Mouse (Mus musculus) stomach, embryonic 15.5 days (tissue): ENCODE data around the gene Amacr. TPM values are rescaled to one million over a fixed set of nuclear protein-coding genes. Genes with fewer than 3 reads are reported as not detected.
"Not testable (repeated sequence)": the region's sequence is repeated elsewhere in the genome, so short reads cannot be mapped to it uniquely, and the experiment has no call there.

Source experiments
- ATAC-seq: fragments of 200-750 bp; cut with Nextera tagmentation; 2 replicates; pipeline ENCODE4 v1.8.0; 2017; ENCODE audit warnings: low read depth, moderate number of reproducible peaks, moderate TSS enrichment; ENCODE audit not compliant: insufficient read depth, low FRiP score
- H3K27ac ChIP-seq: fragments of 300-500 bp; sonication (generic); 2 replicates; pipeline ENCODE4 v1.5.1; 2015; ENCODE audit warnings: mild to moderate bottlenecking, inconsistent platforms
- H3K27me3 ChIP-seq: fragments of 300-500 bp; sonication (generic); replicated peaks from 2 replicates; pipeline ENCODE4 v1.6.1; 2015; ENCODE audit warnings: inconsistent platforms
- H3K36me3 ChIP-seq: fragments of 300-500 bp; sonication (generic); 2 replicates; pipeline ENCODE4 v1.6.1; 2015; ENCODE audit warnings: inconsistent platforms
- H3K4me1 ChIP-seq: fragments of 300-500 bp; sonication (generic); 2 replicates; pipeline ENCODE4 v1.6.1; 2015; ENCODE audit warnings: inconsistent platforms
- H3K4me2 ChIP-seq: fragments of 300-500 bp; sonication (generic); 2 replicates; pipeline ENCODE4 v1.6.1; 2015; ENCODE audit warnings: mild to moderate bottlenecking, inconsistent platforms
- H3K4me3 ChIP-seq: fragments of 300-500 bp; sonication (generic); replicated peaks from 2 replicates; pipeline ENCODE4 v1.5.1; 2015; ENCODE audit warnings: inconsistent platforms
- H3K9ac ChIP-seq: fragments of 300-500 bp; sonication (generic); 2 replicates; pipeline ENCODE4 v1.6.1; 2015; ENCODE audit warnings: inconsistent platforms
- H3K9me3 ChIP-seq: fragments of 300-500 bp; sonication (generic); 2 replicates; pipeline ENCODE4 v1.6.1; 2016; ENCODE audit warnings: inconsistent platforms
- WGBS: fragments of 180-500 bp; shearing (Covaris S2); methylation state at CpG from one replicate; pipeline ENCODE4 v1.1.7; 2015; 5-methylcytosine and 5-hydroxymethylcytosine counted together
- polyA plus RNA-seq: library from polyadenylated mRNA; unstranded; fragments of >200 nt; fragmentation: Nextera tagmentation; extraction: Ambion mirVana; gene quantifications from 2 replicates; pipeline ENCODE4 v1.2.1, GENCODE M21; 2015

Amacr gene
- polyA plus RNA-seq, 1 experiment from 2014 or later = 21.6 TPM

- Histone ChIP-seq H3K9me3 (no peaks in the 10 kb centered on the region), H3K27ac (no peak overlapping the region), H3K9ac (no peak overlapping the region), H3K4me3 (no peak overlapping the region), H3K27me3 (no peaks in the 10 kb centered on the region), H3K4me1 (no peaks in the 10 kb centered on the region), H3K4me2 (no peak overlapping the region), H3K36me3 (no peaks in the 10 kb centered on the region)
- no peak for ATAC-seq
- 78% methylated on average over 15 of the region's 15 CpGs for WGBS
Observed at GRCm38 (mm10) chr15:10959277-10960026, 22.1 kb upstream of the Amacr start.

GRCm38 (mm10) chr15:10960267-10960666 lies 21.3 kb upstream of the Amacr start:
- H3K27me3 ChIP-seq = no peaks in the 10 kb centered on the region
- 92% methylated on average over 5 of the region's 5 CpGs for WGBS
- H3K27ac ChIP-seq = no peak overlapping the region
- H3K9me3 ChIP-seq = no peaks in the 10 kb centered on the region
- no peak overlapping the region for H3K9ac ChIP-seq
- H3K4me1 ChIP-seq = no peaks in the 10 kb centered on the region
- no peak for ATAC-seq
- H3K4me3 ChIP-seq = no peak overlapping the region
- no peaks in the 10 kb centered on the region for H3K36me3 ChIP-seq
- no peak overlapping the region for H3K4me2 ChIP-seq

- Histone ChIP-seq H3K9ac (no peak overlapping the region), H3K9me3 (no peaks in the 10 kb centered on the region), H3K4me3 (no peak overlapping the region), H3K4me2 (no peak overlapping the region), H3K27me3 (no peaks in the 10 kb centered on the region), H3K4me1 (no peaks in the 10 kb centered on the region), H3K27ac (no peak overlapping the region), H3K36me3 (no peaks in the 10 kb centered on the region)
- ATAC-seq = no peak
- 68% methylated on average over 2 of the region's 2 CpGs for WGBS
Observed at GRCm38 (mm10) chr15:10962601-10963000, 19.0 kb upstream of the Amacr start.

GRCm38 (mm10) chr15:10969439-10969838 lies 12.1 kb upstream of the Amacr start:
- no peak overlapping the region for H3K4me3 ChIP-seq

GRCm38 (mm10) chr15:10970777-10971176 lies 10.8 kb upstream of the Amacr start:
- Histone ChIP-seq H3K4me3 (no peak overlapping the region), H3K36me3 (no peaks in the 10 kb centered on the region), H3K27me3 (no peaks in the 10 kb centered on the region), H3K27ac (no peak overlapping the region), H3K4me2 (no peak overlapping the region), H3K4me1 (no peaks in the 10 kb centered on the region), H3K9ac (no peak overlapping the region), H3K9me3 (no peaks in the 10 kb centered on the region)
- ATAC-seq = no peak
- 75% methylated on average over 5 of the region's 5 CpGs for WGBS

More at GRCm38 (mm10) chr15:10969439-10969838, 12.1 kb upstream of the Amacr start:
- no peaks in the 10 kb centered on the region for H3K9me3 ChIP-seq
- no peak overlapping the region for H3K4me2 ChIP-seq
- H3K4me1 ChIP-seq = no peaks in the 10 kb centered on the region
- no peak for ATAC-seq
- H3K9ac ChIP-seq = no peak overlapping the region
- H3K27ac ChIP-seq = no peak overlapping the region
- H3K36me3 ChIP-seq = no peaks in the 10 kb centered on the region
- no peaks in the 10 kb centered on the region for H3K27me3 ChIP-seq
- WGBS = 79% methylated on average over 3 of the region's 3 CpGs

GRCm38 (mm10) chr15:10977151-10977550 lies 4.4 kb upstream of the Amacr start:
- 0 out of 2 replicates have a peak, but pooled peaks cover under 1% of the 10 kb centered on the region for H3K4me1 ChIP-seq
- no peaks in the 10 kb centered on the region for H3K9me3 ChIP-seq

GRCm38 (mm10) chr15:10980712-10981111 lies 844 bp upstream of the Amacr start:
- Histone ChIP-seq H3K27ac (no peak overlapping the region), H3K9ac (no peak overlapping the region), H3K36me3 (no peaks in the 10 kb centered on the region), H3K4me3 (peak overlapping the region; percentile 63; the same call in 1 of the 2 replicates), H3K4me1 (0 out of 2 replicates have a peak, but pooled peaks cover 4% of the 10 kb centered on the region), H3K9me3 (no peaks in the 10 kb centered on the region), H3K4me2 (peak overlapping the region; percentile 62; the same call in 1 of the 2 replicates), H3K27me3 (no peaks in the 10 kb centered on the region)
- 46% methylated on average over 2 of the region's 2 CpGs for WGBS
- ATAC-seq = no peak

More at GRCm38 (mm10) chr15:10977151-10977550, 4.4 kb upstream of the Amacr start:
- H3K36me3 ChIP-seq = no peaks in the 10 kb centered on the region
- H3K4me3 ChIP-seq = no peak overlapping the region
- no peaks in the 10 kb centered on the region for H3K27me3 ChIP-seq
- no peak overlapping the region for H3K9ac ChIP-seq
- no peak overlapping the region for H3K4me2 ChIP-seq
- H3K27ac ChIP-seq = no peak overlapping the region
- ATAC-seq = no peak

GRCm38 (mm10) chr15:10982064-10982435 lies 494 bp downstream of the Amacr start:
- Histone ChIP-seq H3K36me3 (no peaks in the 10 kb centered on the region), H3K27ac (peak overlapping the region; percentile 90), H3K4me2 (peak overlapping the region; percentile 62), H3K9me3 (no peaks in the 10 kb centered on the region), H3K4me3 (peak overlapping the region; percentile 63), H3K9ac (peak overlapping the region; percentile 11; the same call in 1 of the 2 replicates), H3K27me3 (no peaks in the 10 kb centered on the region), H3K4me1 (0 out of 2 replicates have a peak, but pooled peaks cover 4% of the 10 kb centered on the region)
- 5% methylated on average over 6 of the region's 6 CpGs for WGBS
- ATAC-seq = no peak

- Histone ChIP-seq H3K9me3 (no peaks in the 10 kb centered on the region), H3K4me1 (0 out of 2 replicates have a peak, but pooled peaks cover 4% of the 10 kb centered on the region), H3K4me3 (no peak overlapping the region), H3K27ac (peak overlapping the region; percentile 44), H3K4me2 (no peak overlapping the region), H3K9ac (no peak overlapping the region), H3K36me3 (0 out of 2 replicates have a peak, but pooled peaks cover 4% of the 10 kb centered on the region), H3K27me3 (no peaks in the 10 kb centered on the region)
- WGBS = 68% methylated on average over 6 of the region's 6 CpGs
- 0 out of 2 replicates have a peak, but pooled peaks have one; percentile 5 for ATAC-seq
Observed at GRCm38 (mm10) chr15:10985756-10986155, 4.2 kb downstream of the Amacr start.

GRCm38 (mm10) chr15:10986477-10986876 lies 4.9 kb downstream of the Amacr start:
- 81% methylated on average over 2 of the region's 2 CpGs for WGBS
- not testable (repeated sequence) for H3K4me1 ChIP-seq, H3K9me3 ChIP-seq, H3K27me3 ChIP-seq, ATAC-seq, H3K9ac ChIP-seq, H3K36me3 ChIP-seq, H3K4me3 ChIP-seq, H3K4me2 ChIP-seq
- peak overlapping the region; percentile 44; the same call in 1 of the 2 replicates for H3K27ac ChIP-seq

GRCm38 (mm10) chr15:10990411-10990810 lies 8.9 kb downstream of the Amacr start:
- ATAC-seq = peak; percentile 33; the same call in 1 of the 2 replicates
- no peak overlapping the region for H3K4me2 ChIP-seq
- 45% methylated on average over 2 of the region's 2 CpGs for WGBS

GRCm38 (mm10) chr15:10991566-10991965 lies 10.0 kb downstream of the Amacr start:
- Histone ChIP-seq H3K27ac (no peak overlapping the region), H3K27me3 (no peaks in the 10 kb centered on the region), H3K4me1 (no peaks in the 10 kb centered on the region), H3K36me3 (0 out of 2 replicates have a peak, but pooled peaks cover 4% of the 10 kb centered on the region), H3K9me3 (no peaks in the 10 kb centered on the region), H3K4me3 (no peak overlapping the region), H3K4me2 (no peak overlapping the region), H3K9ac (no peak overlapping the region)
- 54% methylated on average over 1 of the region's 1 CpGs for WGBS
- no peak for ATAC-seq

More at GRCm38 (mm10) chr15:10990411-10990810, 8.9 kb downstream of the Amacr start:
- no peaks in the 10 kb centered on the region for H3K27me3 ChIP-seq
- H3K9ac ChIP-seq = no peak overlapping the region
- H3K36me3 ChIP-seq = 0 out of 2 replicates have a peak, but pooled peaks cover 4% of the 10 kb centered on the region
- no peaks in the 10 kb centered on the region for H3K9me3 ChIP-seq
- H3K27ac ChIP-seq = no peak overlapping the region
- H3K4me3 ChIP-seq = no peak overlapping the region
- H3K4me1 ChIP-seq = no peaks in the 10 kb centered on the region
